Mouse (Mus musculus) midbrain, postnatal 0 days (tissue): ENCODE measurements around the gene Arid1b. TPM values are rescaled to one million over a fixed set of nuclear protein-coding genes. Genes with fewer than 3 reads are reported as not detected.

ENCODE experiments used
- ATAC-seq: fragments of 200-750 bp; cut with Nextera tagmentation; 2 replicates; pipeline ENCODE4 v1.8.0; 2017; ENCODE audit warnings: moderate number of reproducible peaks, mild to moderate bottlenecking, moderate TSS enrichment, moderate library complexity; ENCODE audit not compliant: low FRiP score
- DNase-seq: peaks from one replicate; pipeline ENCODE4 v3.0.0-alpha.2; 2015; ENCODE audit warnings: low spot score
- H3K27ac ChIP-seq: fragments of 300-500 bp; sonication (generic); 2 replicates; pipeline ENCODE4 v1.5.1; 2014; ENCODE audit warnings: low read depth, mild to moderate bottlenecking, low read length, mixed read lengths
- H3K27me3 ChIP-seq: fragments of 300-500 bp; sonication (generic); 2 replicates; pipeline ENCODE4 v1.6.1; 2014; ENCODE audit warnings: low read length, control low read depth, mixed read lengths; ENCODE audit not compliant: insufficient read depth
- H3K36me3 ChIP-seq: fragments of 300-500 bp; sonication (generic); 2 replicates; pipeline ENCODE4 v1.6.1; 2014; ENCODE audit warnings: low read length, control low read depth, mixed read lengths; ENCODE audit not compliant: insufficient read depth
- H3K4me1 ChIP-seq: fragments of 300-500 bp; sonication (generic); 2 replicates; pipeline ENCODE4 v1.6.1; 2014; ENCODE audit warnings: mild to moderate bottlenecking, control low read depth, antibody characterized with exemption, low read length, mixed read lengths; ENCODE audit not compliant: insufficient read depth
- H3K4me2 ChIP-seq: fragments of 300-500 bp; sonication (generic); 2 replicates; pipeline ENCODE4 v1.6.1; 2014; ENCODE audit warnings: low read depth, mild to moderate bottlenecking, low read length, mixed read lengths; ENCODE audit not compliant: poor library complexity, severe bottlenecking
- H3K4me3 ChIP-seq: fragments of 300-500 bp; sonication (generic); 2 replicates; pipeline ENCODE4 v1.5.1; 2014; ENCODE audit warnings: low read depth, mild to moderate bottlenecking, low read length, moderate library complexity
- H3K9ac ChIP-seq: fragments of 300-500 bp; sonication (generic); replicated peaks from 2 replicates; pipeline ENCODE4 v1.6.1; 2014; ENCODE audit warnings: mild to moderate bottlenecking, low read length, moderate library complexity, mixed read lengths; ENCODE audit not compliant: poor library complexity, severe bottlenecking
- H3K9me3 ChIP-seq: fragments of 300-500 bp; sonication (generic); 2 replicates; pipeline ENCODE4 v1.6.1; 2016; ENCODE audit warnings: low read length, control low read depth
- CTCF ChIP-seq: IDR thresholded peaks from 2 replicates; pipeline ENCODE4 v1.5.1; 2016; ENCODE audit warnings: antibody characterized with exemption, mild to moderate bottlenecking
- WGBS: fragments of 180-500 bp; shearing (Covaris S2); extraction: QIAGEN DNeasy Blood & Tissue Kit; methylation state at CpG from one replicate; pipeline ENCODE4 v1.1.7; 2014; 5-methylcytosine and 5-hydroxymethylcytosine counted together
- polyA plus RNA-seq: library from polyadenylated mRNA; unstranded; fragments of >200 nt; fragmentation: Nextera tagmentation; extraction: Ambion mirVana; gene quantifications from 2 replicates; pipeline ENCODE4 v1.2.1, GENCODE M21; 2015
- total RNA-seq: library from RNA; depleted of rRNA; stranded (reverse); fragments of >200 nt; gene quantifications from 2 replicates; pipeline ENCODE4 v1.2.3, GENCODE M21; 2014

Arid1b gene
- total and polyA plus RNA-seq, 2 experiments from 2014 or later = 11.9 to 73.3 TPM

DNA sequence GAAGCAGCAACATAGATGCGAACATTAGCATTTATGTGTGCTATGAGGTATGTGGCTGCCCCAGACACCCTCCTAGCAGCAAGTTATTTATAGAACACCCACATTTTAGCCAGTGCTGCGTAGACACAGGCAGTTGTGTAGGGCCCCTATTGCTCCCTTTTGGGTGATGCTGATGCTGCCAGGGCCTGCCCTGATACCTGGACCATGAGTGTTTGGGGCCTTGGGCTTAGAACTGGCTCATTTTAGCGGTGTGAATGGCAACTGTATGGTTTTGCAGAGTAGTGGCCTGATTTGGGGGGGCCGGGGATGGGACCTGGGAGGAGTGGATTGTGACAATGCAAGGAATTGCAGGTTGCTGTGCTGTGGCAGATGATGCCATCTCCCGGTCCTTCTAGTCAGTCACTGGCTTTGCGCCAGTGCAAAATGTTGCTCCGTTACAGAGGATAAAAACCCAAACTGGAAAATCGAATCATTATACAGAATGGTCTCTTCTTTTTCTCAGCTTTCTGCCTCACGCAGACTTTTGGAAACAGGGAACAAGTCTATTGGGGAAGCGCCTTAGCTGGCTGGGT, 8.9 kb downstream of the Arid1b start:
- Histone ChIP-seq H3K4me3 (no peak overlapping the region), H3K27me3 (no peaks in the 10 kb centered on the region), H3K27ac (no peak overlapping the region), H3K9me3 (no peaks in the 10 kb centered on the region), H3K4me2 (peak overlapping the region; percentile 23), H3K9ac (no peak overlapping the region), H3K4me1 (peaks cover 20% of the 10 kb centered on the region), H3K36me3 (no peaks in the 10 kb centered on the region)
- WGBS = 54% methylated on average over 10 of the region's 10 CpGs
- no peak for ATAC-seq
- TF ChIP-seq CTCF = peak; percentile 29; the same call in 1 of the 2 replicates
- DNase-seq = peak; percentile 58

DNA sequence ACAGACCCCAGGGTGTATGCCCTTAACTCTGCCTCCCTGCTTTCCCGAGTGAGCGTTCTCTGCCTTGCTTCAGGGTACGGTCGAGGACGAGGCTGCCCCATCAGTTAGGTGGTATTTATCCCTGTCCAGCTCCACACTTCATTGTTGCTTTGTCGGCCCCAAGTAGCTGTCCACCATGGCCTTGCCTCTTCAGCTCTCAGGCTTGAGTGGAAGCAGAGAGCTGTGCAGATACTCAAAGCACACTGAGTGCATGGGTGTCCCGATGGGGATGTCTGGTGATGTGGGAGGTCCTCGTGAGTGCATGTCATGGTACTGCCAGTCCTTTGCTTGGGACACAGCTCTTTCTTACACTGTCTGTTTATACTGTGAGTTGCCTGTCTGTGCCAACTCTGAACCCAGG, 10.1 kb downstream of the Arid1b start:
- Histone ChIP-seq H3K4me1 (peaks cover 20% of the 10 kb centered on the region), H3K27me3 (no peaks in the 10 kb centered on the region), H3K36me3 (no peaks in the 10 kb centered on the region), H3K4me2 (peak overlapping the region; percentile 7; the same call in 1 of the 2 replicates), H3K9me3 (no peaks in the 10 kb centered on the region), H3K27ac (no peak overlapping the region), H3K4me3 (no peak overlapping the region), H3K9ac (no peak overlapping the region)
- ATAC-seq (no peak), DNase-seq (no peak)
- WGBS = 47% methylated on average over 8 of the region's 8 CpGs
- TF ChIP-seq CTCF = no peak

- H3K4me2 ChIP-seq = no peak overlapping the region; the same call in 1 of the 2 replicates
- H3K9me3 ChIP-seq = no peaks in the 10 kb centered on the region
- H3K27me3 ChIP-seq = no peaks in the 10 kb centered on the region
- TF ChIP-seq CTCF = no peak
- no peak overlapping the region for H3K27ac ChIP-seq
- ATAC-seq (no peak), DNase-seq (no peak)
- no peaks in the 10 kb centered on the region for H3K36me3 ChIP-seq
- H3K9ac ChIP-seq = no peak overlapping the region
- peaks cover 23% of the 10 kb centered on the region for H3K4me1 ChIP-seq
- no peak overlapping the region for H3K4me3 ChIP-seq
- WGBS = 41% methylated on average over 5 of the region's 5 CpGs
Measured at GRCm38 (mm10) chr17:5004706-5005105, 10.6 kb downstream of the Arid1b start.

GRCm38 (mm10) chr17:5005285-5005684, 11.2 kb downstream of the Arid1b start:
- H3K36me3 ChIP-seq = no peaks in the 10 kb centered on the region
- no peak overlapping the region for H3K9ac ChIP-seq
- H3K4me1 ChIP-seq = peaks cover 23% of the 10 kb centered on the region
- H3K27ac ChIP-seq = no peak overlapping the region
- TF ChIP-seq CTCF = no peak
- H3K4me3 ChIP-seq = no peak overlapping the region
- H3K27me3 ChIP-seq = no peaks in the 10 kb centered on the region
- no peak overlapping the region for H3K4me2 ChIP-seq
- 86% methylated on average over 3 of the region's 3 CpGs for WGBS
- H3K9me3 ChIP-seq = no peaks in the 10 kb centered on the region
- ATAC-seq (no peak), DNase-seq (no peak)

DNA sequence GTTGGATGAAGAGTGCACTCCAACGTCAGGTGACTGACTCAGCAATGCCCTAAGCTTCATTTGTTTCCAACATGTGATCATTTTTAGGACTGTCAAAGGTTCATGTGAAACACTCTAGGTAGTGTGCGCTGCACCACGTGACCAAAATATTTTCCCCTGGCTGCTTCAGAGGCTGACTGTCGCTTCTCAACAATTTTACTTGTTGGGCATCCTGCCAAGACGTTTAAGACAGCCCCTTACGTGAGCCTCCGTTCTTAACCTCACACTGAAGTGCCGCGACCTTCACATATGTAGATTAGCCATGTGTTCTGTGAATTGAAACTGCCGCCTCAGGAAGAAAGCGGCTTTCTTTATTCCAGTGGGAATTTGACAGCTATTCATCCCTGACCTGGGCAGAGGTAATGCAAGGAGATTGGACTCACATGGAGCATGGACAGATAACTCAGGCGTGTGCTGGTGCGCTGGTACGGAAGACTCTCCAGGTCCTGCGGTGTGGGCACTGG, 13.1 kb downstream of the Arid1b start:
- H3K4me3 ChIP-seq = peak overlapping the region; percentile 16
- ATAC-seq (peak; percentile 44; the same call in 1 of the 2 replicates), DNase-seq (peak; percentile 53)
- H3K4me1 ChIP-seq = peaks cover 23% of the 10 kb centered on the region
- WGBS = 7% methylated on average over 15 of the region's 15 CpGs
- H3K9me3 ChIP-seq = no peaks in the 10 kb centered on the region
- no peak overlapping the region for H3K27ac ChIP-seq
- no peak overlapping the region for H3K9ac ChIP-seq
- no peak for TF ChIP-seq CTCF
- H3K36me3 ChIP-seq = no peaks in the 10 kb centered on the region
- peak overlapping the region; percentile 42 for H3K4me2 ChIP-seq
- H3K27me3 ChIP-seq = no peaks in the 10 kb centered on the region

GRCm38 (mm10) chr17:5008236-5008635, 14.1 kb downstream of the Arid1b start:
- no peaks in the 10 kb centered on the region for H3K36me3 ChIP-seq
- ATAC-seq (no peak), DNase-seq (no peak)
- H3K9ac ChIP-seq = no peak overlapping the region
- H3K4me1 ChIP-seq = peaks cover 18% of the 10 kb centered on the region
- H3K27me3 ChIP-seq = no peaks in the 10 kb centered on the region
- WGBS = 48% methylated on average over 10 of the region's 10 CpGs
- H3K27ac ChIP-seq = no peak overlapping the region
- H3K4me2 ChIP-seq = no peak overlapping the region
- no peaks in the 10 kb centered on the region for H3K9me3 ChIP-seq
- no peak for TF ChIP-seq CTCF
- H3K4me3 ChIP-seq = no peak overlapping the region
